Mouse (Mus musculus): ENCODE measurements around the gene Sparcl1. TPM values are rescaled to one million over a fixed set of nuclear protein-coding genes. Genes with fewer than 3 reads are reported as not detected.
A peak's percentile ranks its signal among the peaks of the same experiment; 100 is the strongest.

Sparcl1 gene
- polyA plus RNA-seq, 1 experiment from 2014 or later, result 479 TPM

DNA sequence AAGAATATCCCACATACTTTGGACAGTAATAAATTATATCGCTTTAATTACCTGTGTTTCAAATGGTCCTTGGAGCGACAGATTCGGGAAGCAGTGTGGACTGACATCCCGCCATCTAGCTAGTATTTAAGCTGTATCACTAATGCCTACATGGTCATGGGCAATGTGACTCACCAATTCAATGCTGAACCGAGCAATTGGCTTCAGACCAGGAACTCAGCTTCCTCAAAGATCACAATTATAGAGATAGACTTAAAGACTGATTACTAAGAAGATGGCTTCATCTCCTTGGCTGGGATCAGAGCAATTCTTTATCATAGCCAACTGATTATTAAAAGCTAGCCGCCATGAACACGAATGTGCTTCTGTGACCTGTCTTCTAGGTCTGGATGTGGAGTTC is 36.0 kb downstream of the Sparcl1 start, which contains the start of gene Gm17660:
Gene Gm17660 (minus strand): TSS at position 101 of the 400 bp plus-strand sequence.
- H3K4me3 ChIP-seq (replicated peaks), result no peak within 1 kb of the TSS
- H3K36me3 ChIP-seq, result 0 out of 2 replicates have a peak, but pooled peaks cover 3% of the 10 kb centered on the region
- 92% methylated on average over 7 of the region's 7 CpGs for WGBS
- peaks cover 19% of the 10 kb centered on the region for H3K4me1 ChIP-seq
- H3K27me3 ChIP-seq (replicated peaks), result no peaks in the 10 kb centered on the region
- no peak within 1 kb of the TSS for H3K9ac ChIP-seq (replicated peaks)
- H3K27ac ChIP-seq (replicated peaks), result no peak within 1 kb of the TSS
- no peak for ATAC-seq (ENCODE audit: low FRiP score)
- H3K9me3 ChIP-seq (replicated peaks), result no peaks in the 10 kb centered on the region
- no peak within 1 kb of the TSS for H3K4me2 ChIP-seq

DNA sequence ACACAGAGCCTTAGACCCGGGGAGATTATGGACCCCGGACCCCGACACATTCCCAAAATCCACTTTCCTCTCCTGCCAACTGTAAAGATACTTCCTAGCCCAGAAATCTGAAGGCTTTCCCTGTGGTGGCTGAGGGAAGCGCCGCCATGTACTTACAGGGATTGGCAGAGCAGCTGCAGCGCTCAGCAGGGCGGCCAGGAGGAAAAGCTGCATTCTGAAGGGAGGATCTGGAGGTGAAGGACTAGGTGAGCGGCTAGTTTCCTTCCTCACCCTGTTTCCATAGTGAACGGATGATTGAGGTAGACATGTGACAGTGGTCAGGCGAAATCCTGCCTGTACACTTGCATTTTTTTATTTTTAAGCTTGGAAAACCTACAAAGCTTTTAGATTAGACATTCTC is 37.2 kb downstream of the Sparcl1 start:
- H3K27me3 ChIP-seq (replicated peaks), result no peaks in the 10 kb centered on the region
- no peak overlapping the region for H3K4me3 ChIP-seq (replicated peaks)
- WGBS, result 42% methylated on average over 10 of the region's 10 CpGs

DNA sequence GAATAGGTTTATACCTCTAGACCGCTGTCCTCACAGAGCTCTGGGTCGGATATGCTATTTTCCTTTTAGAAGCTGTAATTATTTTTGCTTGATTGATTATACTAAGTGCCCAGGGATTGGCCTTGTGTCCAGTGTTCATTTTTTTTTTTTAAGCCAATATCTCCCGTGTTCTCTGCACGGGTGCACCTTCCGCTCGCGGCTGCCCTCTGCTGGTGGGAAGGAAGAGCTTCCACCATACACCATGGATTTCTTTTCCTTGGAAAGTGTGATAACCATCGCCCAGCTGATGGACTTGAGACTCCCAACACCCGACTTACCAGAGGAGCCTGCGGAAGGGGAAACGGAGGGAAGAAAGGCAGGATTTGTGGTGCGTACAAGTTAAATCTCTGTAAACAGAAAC is 39.1 kb downstream of the Sparcl1 start:
- H3K9ac ChIP-seq (replicated peaks), result no peak overlapping the region
- H3K4me2 ChIP-seq, result 0 out of 2 replicates have a peak overlapping the region, but pooled peaks have one; percentile 13
- H3K4me3 ChIP-seq (replicated peaks), result no peak overlapping the region
- ATAC-seq (ENCODE audit: low FRiP score), result no peak
- H3K27me3 ChIP-seq (replicated peaks), result no peaks in the 10 kb centered on the region
- no peak overlapping the region for H3K27ac ChIP-seq (replicated peaks)
- WGBS, result 42% methylated on average over 12 of the region's 12 CpGs
- H3K36me3 ChIP-seq, result 0 out of 2 replicates have a peak, but pooled peaks cover 3% of the 10 kb centered on the region
- H3K4me1 ChIP-seq, result peaks cover 21% of the 10 kb centered on the region
- no peaks in the 10 kb centered on the region for H3K9me3 ChIP-seq (replicated peaks)

More for the DNA sequence above, 37.2 kb downstream of the Sparcl1 start:
- H3K27ac ChIP-seq (replicated peaks), result no peak overlapping the region
- H3K9me3 ChIP-seq (replicated peaks), result no peaks in the 10 kb centered on the region
- 0 out of 2 replicates have a peak, but pooled peaks cover 3% of the 10 kb centered on the region for H3K36me3 ChIP-seq
- no peak for ATAC-seq (ENCODE audit: low FRiP score)
- H3K4me2 ChIP-seq, result no peak overlapping the region
- peaks cover 21% of the 10 kb centered on the region for H3K4me1 ChIP-seq
- H3K9ac ChIP-seq (replicated peaks), result no peak overlapping the region

DNA sequence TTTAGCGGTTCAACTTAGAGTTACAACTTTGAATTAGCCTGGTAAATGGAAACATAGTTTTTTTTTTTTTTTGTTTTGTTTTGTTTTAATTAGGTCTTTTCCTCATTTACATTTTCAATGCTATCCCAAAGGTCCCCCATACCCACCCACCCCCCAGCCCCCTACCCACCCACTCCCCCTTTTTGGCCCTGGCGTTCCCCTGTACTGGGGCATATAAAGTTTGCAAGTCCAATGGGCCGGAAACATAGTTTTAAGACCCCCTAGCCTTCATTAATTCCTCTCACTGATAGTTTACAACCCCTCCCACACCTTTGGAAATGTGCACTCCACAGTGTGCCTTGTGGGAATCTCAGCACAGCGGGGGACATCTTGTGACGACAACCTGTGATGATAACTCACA is 39.9 kb downstream of the Sparcl1 start:
- Histone ChIP-seq H3K9ac (replicated peaks) (no peak overlapping the region), H3K4me1 (peaks cover 21% of the 10 kb centered on the region), H3K27ac (replicated peaks) (no peak overlapping the region), H3K4me3 (replicated peaks) (no peak overlapping the region), H3K4me2 (no peak overlapping the region), H3K36me3 (no peaks in the 10 kb centered on the region), H3K9me3 (replicated peaks) (no peaks in the 10 kb centered on the region), H3K27me3 (replicated peaks) (no peaks in the 10 kb centered on the region)
- WGBS, result 68% methylated on average over 5 of the region's 5 CpGs
- ATAC-seq (ENCODE audit: low FRiP score), result peak; percentile 84

DNA sequence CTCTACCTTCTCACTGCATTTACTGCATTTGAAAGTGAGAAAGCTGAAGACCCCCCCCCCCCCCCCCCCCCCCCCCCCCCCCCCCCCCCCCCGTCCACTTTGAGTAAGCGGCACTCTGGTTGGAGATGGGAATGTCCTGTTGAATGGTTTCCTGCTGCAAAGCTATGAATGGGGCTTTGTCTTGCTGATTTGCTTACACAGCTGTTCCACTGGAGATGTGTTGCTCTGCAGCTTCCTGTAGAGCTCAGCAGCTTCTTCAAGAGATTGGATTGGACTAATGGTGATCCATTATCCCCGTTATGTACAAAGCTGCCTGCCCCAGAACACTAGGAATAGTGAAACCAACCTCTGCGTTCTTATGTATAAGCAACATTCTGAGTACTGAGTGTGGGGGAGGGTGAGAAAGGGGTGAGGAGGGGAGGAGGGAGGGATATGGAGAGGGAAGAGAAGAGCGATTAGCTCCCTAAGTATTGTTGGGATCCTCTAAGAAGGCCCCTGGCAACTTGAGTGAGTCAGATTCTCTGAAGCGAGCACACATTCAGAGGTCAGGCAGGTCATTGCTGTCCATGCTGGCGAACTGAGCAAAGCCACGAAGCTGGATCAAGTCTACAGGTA is 41.2 kb downstream of the Sparcl1 start:
- Histone ChIP-seq H3K4me1 (peaks cover 21% of the 10 kb centered on the region), H3K9me3 (replicated peaks) (no peaks in the 10 kb centered on the region), H3K9ac (replicated peaks) (no peak overlapping the region), H3K27me3 (replicated peaks) (no peaks in the 10 kb centered on the region), H3K36me3 (no peaks in the 10 kb centered on the region), H3K27ac (replicated peaks) (peak overlapping the region; percentile 70), H3K4me3 (replicated peaks) (no peak overlapping the region), H3K4me2 (peak overlapping the region; percentile 15; the same call in 1 of the 2 replicates)
- ATAC-seq (ENCODE audit: low FRiP score), result peak; percentile 90
- 5% methylated on average over 6 of the region's 8 CpGs for WGBS

DNA sequence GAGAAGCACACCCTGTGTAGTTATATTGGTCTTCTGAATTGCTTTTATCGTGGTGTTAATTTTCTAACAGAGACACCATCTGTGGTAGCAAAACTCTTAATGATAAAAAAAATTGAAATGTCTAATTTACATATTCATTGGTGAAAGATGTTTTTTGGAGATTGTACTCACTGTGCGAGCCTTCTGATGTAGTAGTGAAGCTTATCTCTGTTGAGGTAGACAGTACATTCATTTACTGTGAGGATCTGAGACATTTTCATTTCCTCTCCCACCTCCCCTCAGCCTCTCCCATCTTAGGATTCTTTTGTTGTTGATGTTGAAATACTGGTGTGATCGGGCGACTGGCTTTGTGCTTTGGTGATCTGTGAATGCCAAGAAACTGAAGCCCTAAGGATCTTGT is 42.5 kb downstream of the Sparcl1 start:
- Histone ChIP-seq H3K4me3 (replicated peaks) (no peak overlapping the region), H3K4me1 (peaks cover 14% of the 10 kb centered on the region), H3K9ac (replicated peaks) (no peak overlapping the region), H3K9me3 (replicated peaks) (no peaks in the 10 kb centered on the region), H3K4me2 (no peak overlapping the region), H3K36me3 (no peaks in the 10 kb centered on the region), H3K27me3 (replicated peaks) (no peaks in the 10 kb centered on the region), H3K27ac (replicated peaks) (0 out of 2 replicates have a peak overlapping the region, but pooled peaks have one; percentile 11)
- WGBS, result 66% methylated on average over 4 of the region's 4 CpGs
- ATAC-seq (ENCODE audit: low FRiP score), result no peak

DNA sequence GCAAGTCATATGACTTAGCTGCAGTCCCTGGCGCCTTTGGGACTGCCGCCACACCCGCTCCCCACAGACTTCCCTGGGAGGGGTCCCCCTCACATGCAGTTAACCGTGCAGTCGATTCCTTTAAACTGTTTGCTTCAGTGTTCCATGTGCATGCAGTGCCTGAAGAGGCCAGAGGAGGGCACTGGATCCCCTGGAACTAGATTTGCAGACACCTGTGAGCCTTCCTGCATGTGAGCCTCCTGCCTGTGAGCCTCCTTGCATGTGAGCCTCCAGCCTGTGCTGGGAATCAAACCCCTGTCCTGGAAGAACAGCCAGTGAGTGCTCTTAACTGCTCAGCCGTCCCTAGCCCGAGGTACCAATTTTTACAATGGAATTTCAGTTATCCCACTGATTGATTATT is 44.8 kb downstream of the Sparcl1 start:
- ATAC-seq (ENCODE audit: low FRiP score), result no peak
- Histone ChIP-seq H3K9ac (replicated peaks) (no peak overlapping the region), H3K27ac (replicated peaks) (no peak overlapping the region), H3K4me1 (peaks cover 6% of the 10 kb centered on the region), H3K27me3 (replicated peaks) (no peaks in the 10 kb centered on the region), H3K4me2 (no peak overlapping the region), H3K9me3 (replicated peaks) (no peaks in the 10 kb centered on the region), H3K36me3 (peaks cover 6% of the 10 kb centered on the region), H3K4me3 (replicated peaks) (no peak overlapping the region)
- 88% methylated on average over 7 of the region's 7 CpGs for WGBS

DNA sequence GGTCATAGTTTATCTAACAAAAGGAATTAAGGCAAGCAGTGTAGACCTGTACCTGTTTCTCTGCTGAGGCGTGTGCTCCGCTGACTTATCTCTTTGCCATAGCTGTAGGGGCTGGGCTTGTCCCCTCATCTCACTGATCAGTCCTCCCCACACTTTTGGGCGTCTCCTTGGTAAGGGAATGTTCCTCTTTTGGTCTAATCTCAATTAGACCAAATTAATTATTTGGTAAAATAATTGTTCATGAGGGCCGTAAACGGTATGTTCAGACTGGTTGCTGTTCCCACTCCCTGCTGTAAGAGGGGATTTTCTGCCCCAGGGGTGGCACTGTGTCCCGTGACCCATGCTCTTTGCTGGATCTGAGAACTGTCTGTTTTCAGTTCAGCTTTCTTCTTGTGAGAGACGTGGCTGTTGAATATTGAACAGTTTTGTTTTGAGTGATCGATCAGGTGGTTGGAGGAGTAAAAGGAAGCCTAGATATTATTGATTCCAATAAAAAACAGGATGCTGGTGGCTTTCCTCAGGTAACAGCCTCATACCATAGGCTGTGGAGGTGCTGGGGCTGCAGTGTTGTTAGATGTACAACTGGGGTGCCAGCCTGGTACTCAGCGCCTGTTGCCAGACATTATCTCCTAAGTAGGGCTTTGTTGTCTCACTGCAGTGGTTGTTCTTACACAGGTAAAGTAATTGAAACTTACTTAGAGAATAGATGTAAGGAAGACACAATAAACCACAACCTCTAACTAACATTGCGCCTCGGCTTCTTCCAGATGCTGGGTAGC is 50.6 kb downstream of the Sparcl1 start:
- no peak for ATAC-seq (ENCODE audit: low FRiP score)
- WGBS, result 91% methylated on average over 11 of the region's 11 CpGs
- H3K4me3 ChIP-seq (replicated peaks), result no peak overlapping the region
- no peak overlapping the region for H3K4me2 ChIP-seq
- H3K4me1 ChIP-seq, result peaks cover 7% of the 10 kb centered on the region; the same call in 1 of the 2 replicates
- no peak overlapping the region for H3K27ac ChIP-seq (replicated peaks)
- peaks cover 39% of the 10 kb centered on the region for H3K36me3 ChIP-seq
- no peak overlapping the region for H3K9ac ChIP-seq (replicated peaks)
- H3K27me3 ChIP-seq (replicated peaks), result no peaks in the 10 kb centered on the region
- no peaks in the 10 kb centered on the region for H3K9me3 ChIP-seq (replicated peaks)

DNA sequence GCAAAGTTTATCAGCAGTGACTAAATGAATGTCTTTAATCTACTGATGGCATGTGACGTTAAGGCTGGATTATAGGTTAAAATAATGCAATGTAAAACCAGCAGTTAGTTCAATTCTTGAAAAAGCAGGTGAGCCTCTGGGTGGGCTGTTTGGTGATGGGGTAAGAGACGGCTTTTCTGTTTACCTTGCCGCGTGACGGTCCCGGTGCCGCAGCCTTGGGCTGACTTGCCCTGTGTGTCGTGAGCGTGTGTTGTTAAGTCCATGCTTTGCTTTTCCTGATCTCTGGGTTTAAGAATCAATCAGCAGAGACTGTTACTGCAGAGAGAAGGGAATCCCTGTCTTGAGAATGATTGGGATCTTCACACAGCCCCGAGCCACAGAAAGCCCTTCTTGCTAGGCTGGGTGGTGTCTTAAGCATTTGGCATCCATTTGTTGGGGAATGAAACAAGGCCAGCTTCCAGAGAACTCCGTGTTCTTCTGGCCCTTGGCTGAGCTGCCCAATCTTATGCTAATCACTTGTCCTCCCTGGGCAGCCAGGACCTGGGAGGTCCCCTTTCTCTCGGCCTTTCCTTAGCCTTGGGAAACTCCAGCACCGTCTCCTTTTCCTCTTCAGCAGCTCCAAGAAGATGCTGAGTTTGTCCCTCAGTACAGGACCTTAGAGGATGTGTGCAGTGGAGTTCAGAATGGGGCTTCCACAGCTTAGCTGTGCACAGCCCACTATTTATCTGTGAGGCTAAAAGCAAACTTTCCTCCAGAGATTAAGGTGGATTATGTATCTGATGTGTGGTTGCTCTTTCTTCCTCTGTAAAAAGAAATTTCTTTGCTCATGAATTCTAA is 51.4 kb downstream of the Sparcl1 start:
- 85% methylated on average over 13 of the region's 13 CpGs for WGBS
- H3K36me3 ChIP-seq, result peaks cover 39% of the 10 kb centered on the region
- no peak for ATAC-seq (ENCODE audit: low FRiP score)
- H3K4me1 ChIP-seq, result peaks cover 7% of the 10 kb centered on the region; the same call in 1 of the 2 replicates
- H3K9me3 ChIP-seq (replicated peaks), result no peaks in the 10 kb centered on the region
- H3K4me2 ChIP-seq, result no peak overlapping the region
- no peak overlapping the region for H3K27ac ChIP-seq (replicated peaks)
- H3K27me3 ChIP-seq (replicated peaks), result no peaks in the 10 kb centered on the region
- no peak overlapping the region for H3K9ac ChIP-seq (replicated peaks)
- H3K4me3 ChIP-seq (replicated peaks), result no peak overlapping the region

DNA sequence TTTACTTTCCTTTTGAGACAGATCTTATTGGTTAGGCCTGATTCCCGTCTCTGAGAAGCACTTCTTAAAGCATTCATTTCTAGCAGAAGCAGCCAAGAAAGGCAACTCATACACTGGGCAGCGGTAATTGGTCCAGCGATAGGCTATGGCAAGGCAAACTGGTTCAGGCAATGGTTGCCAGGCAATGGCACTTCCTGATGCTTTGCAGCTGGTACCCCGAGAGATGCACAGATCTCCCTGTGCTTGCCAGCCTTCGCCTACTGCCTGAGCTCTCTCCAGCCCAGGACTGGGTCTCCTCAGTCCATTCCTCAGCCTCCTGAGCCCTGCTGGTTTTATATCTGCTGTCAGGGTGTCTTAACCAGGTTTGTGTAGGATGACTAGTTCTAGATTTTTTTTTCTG is 53.1 kb downstream of the Sparcl1 start:
- WGBS, result 68% methylated on average over 5 of the region's 5 CpGs
- Histone ChIP-seq H3K4me1 (peaks cover 7% of the 10 kb centered on the region; the same call in 1 of the 2 replicates), H3K4me2 (no peak overlapping the region), H3K4me3 (replicated peaks) (no peak overlapping the region), H3K27ac (replicated peaks) (0 out of 2 replicates have a peak overlapping the region, but pooled peaks have one; percentile 18), H3K9me3 (replicated peaks) (no peaks in the 10 kb centered on the region), H3K9ac (replicated peaks) (no peak overlapping the region), H3K36me3 (peaks cover 39% of the 10 kb centered on the region), H3K27me3 (replicated peaks) (no peaks in the 10 kb centered on the region)
- ATAC-seq (ENCODE audit: low FRiP score), result no peak

DNA sequence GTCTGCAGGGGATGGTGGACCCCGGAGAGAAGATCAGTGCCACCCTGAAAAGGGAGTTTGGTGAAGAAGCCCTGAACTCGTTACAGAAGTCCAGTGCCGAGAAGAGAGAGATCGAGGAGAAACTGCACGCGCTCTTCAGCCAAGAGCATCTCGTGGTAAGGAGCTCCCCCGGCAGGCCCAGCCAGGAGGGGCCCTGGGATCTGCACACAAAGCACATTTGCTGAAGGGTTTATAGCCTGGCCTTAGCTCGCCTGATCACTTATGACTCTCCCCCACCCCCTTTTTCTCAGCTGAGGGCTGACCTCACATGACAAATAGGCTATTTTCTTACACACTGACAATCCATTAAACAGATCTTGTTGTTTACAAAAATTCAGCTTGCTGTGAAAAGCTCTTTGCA is 53.9 kb downstream of the Sparcl1 start:
- Histone ChIP-seq H3K4me1 (peaks cover 7% of the 10 kb centered on the region; the same call in 1 of the 2 replicates), H3K9ac (replicated peaks) (no peak overlapping the region), H3K27ac (replicated peaks) (0 out of 2 replicates have a peak overlapping the region, but pooled peaks have one; percentile 18), H3K36me3 (peaks cover 36% of the 10 kb centered on the region), H3K9me3 (replicated peaks) (no peaks in the 10 kb centered on the region), H3K4me2 (no peak overlapping the region), H3K27me3 (replicated peaks) (no peaks in the 10 kb centered on the region), H3K4me3 (replicated peaks) (no peak overlapping the region)
- 39% methylated on average over 9 of the region's 9 CpGs for WGBS
- ATAC-seq (ENCODE audit: low FRiP score), result peak; percentile 69; the same call in 1 of the 2 replicates

All from neural tube, embryonic 15.5 days (tissue).